Mouse (Mus musculus) neural tube, embryonic 15.5 days (tissue): ENCODE measurements around the gene Insrr. TPM values are rescaled to one million over a fixed set of nuclear protein-coding genes. Genes with fewer than 3 reads are reported as not detected.

Experiments
- ATAC-seq: fragments of 200-750 bp; cut with Nextera tagmentation; 2 replicates; pipeline ENCODE4 v1.8.0; 2017; ENCODE audit warnings: mild to moderate bottlenecking, moderate TSS enrichment, moderate library complexity; ENCODE audit not compliant: low FRiP score
- H3K27ac ChIP-seq: fragments of 300-500 bp; sonication (generic); replicated peaks from 2 replicates; pipeline ENCODE4 v1.5.1; 2015; ENCODE audit warnings: mild to moderate bottlenecking, inconsistent platforms
- H3K27me3 ChIP-seq: fragments of 300-500 bp; sonication (generic); replicated peaks from 2 replicates; pipeline ENCODE4 v1.6.1; 2015; ENCODE audit warnings: inconsistent platforms
- H3K36me3 ChIP-seq: fragments of 300-500 bp; sonication (generic); 2 replicates; pipeline ENCODE4 v1.6.1; 2015; ENCODE audit warnings: inconsistent platforms
- H3K4me1 ChIP-seq: fragments of 300-500 bp; sonication (generic); 2 replicates; pipeline ENCODE4 v1.6.1; 2015; ENCODE audit warnings: inconsistent platforms
- H3K4me2 ChIP-seq: fragments of 300-500 bp; sonication (generic); 2 replicates; pipeline ENCODE4 v1.6.1; 2015; ENCODE audit warnings: inconsistent platforms, mild to moderate bottlenecking, moderate library complexity
- H3K4me3 ChIP-seq: fragments of 300-500 bp; sonication (generic); replicated peaks from 2 replicates; pipeline ENCODE4 v1.5.1; 2015; ENCODE audit warnings: mild to moderate bottlenecking, inconsistent platforms
- H3K9ac ChIP-seq: fragments of 300-500 bp; sonication (generic); replicated peaks from 2 replicates; pipeline ENCODE4 v1.6.1; 2015; ENCODE audit warnings: mild to moderate bottlenecking, inconsistent platforms
- H3K9me3 ChIP-seq: fragments of 300-500 bp; sonication (generic); replicated peaks from 2 replicates; pipeline ENCODE4 v1.6.1; 2016; ENCODE audit warnings: inconsistent platforms
- WGBS: fragments of 180-500 bp; shearing (Covaris S2); methylation state at CpG from one replicate; pipeline ENCODE4 v1.1.7; 2015; ENCODE audit warnings: mixed read lengths; 5-methylcytosine and 5-hydroxymethylcytosine counted together
- polyA plus RNA-seq: library from polyadenylated mRNA; unstranded; fragments of >200 nt; fragmentation: Nextera tagmentation; extraction: Ambion mirVana; gene quantifications from 2 replicates; pipeline ENCODE4 v1.2.1, GENCODE M21; 2015

The Insrr gene
- polyA plus RNA-seq = 1.1 and 2.0 TPM in 2 replicates

- no peak for ATAC-seq
- H3K9ac ChIP-seq = 0 out of 2 replicates have a peak within 1 kb of the TSS, but pooled peaks have one; percentile 11
- peaks cover 95% of the 10 kb centered on the region for H3K27me3 ChIP-seq
- H3K36me3 ChIP-seq = no peaks in the 10 kb centered on the region
- H3K4me2 ChIP-seq = peak within 1 kb of the TSS; percentile 63
- peaks cover 28% of the 10 kb centered on the region for H3K4me1 ChIP-seq
- H3K4me3 ChIP-seq = peak within 1 kb of the TSS; percentile 36
- 2% methylated on average over 29 of the region's 29 CpGs for WGBS
- H3K27ac ChIP-seq = no peak within 1 kb of the TSS
- H3K9me3 ChIP-seq = no peaks in the 10 kb centered on the region
These were observed at the start of gene Insrr for GRCm38 (mm10) chr3:87796736-87797334. Gene Insrr, plus strand, starts transcription at chr3:87796951.

DNA sequence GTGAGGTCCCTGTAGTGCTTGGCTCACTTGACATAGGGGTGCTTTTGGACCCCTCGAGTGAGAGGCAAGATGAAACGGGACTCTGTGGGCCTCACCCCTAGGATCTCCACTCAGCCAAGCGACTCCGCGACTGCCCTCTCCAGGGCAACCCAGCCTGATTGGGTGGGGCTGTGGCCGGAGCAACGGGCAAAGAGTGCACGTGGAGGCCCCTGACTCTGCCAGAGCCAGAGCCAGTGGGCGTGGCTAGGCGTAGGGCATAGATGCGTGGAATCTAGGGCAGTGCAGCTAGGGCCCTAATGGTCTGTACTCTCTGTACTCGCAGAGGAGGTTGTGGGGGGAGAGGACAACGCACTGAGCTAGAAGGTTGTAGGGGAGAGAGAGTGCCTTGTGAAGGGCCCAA, 48.3 kb upstream of the Insrr start, which contains the start of gene Lrrc71:
Lrrc71 (minus strand) TSS at position 195 of the 400 bp plus-strand sequence.
- Histone ChIP-seq H3K4me3 (no peak within 1 kb of the TSS), H3K9me3 (no peaks in the 10 kb centered on the region), H3K4me1 (peaks cover 16% of the 10 kb centered on the region), H3K27ac (no peak within 1 kb of the TSS), H3K9ac (no peak within 1 kb of the TSS), H3K4me2 (no peak within 1 kb of the TSS), H3K27me3 (no peaks in the 10 kb centered on the region), H3K36me3 (no peaks in the 10 kb centered on the region)
- ATAC-seq = no peak
- WGBS = 40% methylated on average over 13 of the region's 13 CpGs

- H3K4me2 ChIP-seq = no peak overlapping the region
- H3K4me3 ChIP-seq = no peak overlapping the region
- H3K4me1 ChIP-seq = peaks cover 16% of the 10 kb centered on the region
- no peaks in the 10 kb centered on the region for H3K36me3 ChIP-seq
- no peaks in the 10 kb centered on the region for H3K9me3 ChIP-seq
- no peak for ATAC-seq
- H3K27ac ChIP-seq = no peak overlapping the region
- no peaks in the 10 kb centered on the region; the same call in 1 of the 2 replicates for H3K27me3 ChIP-seq
- no peak overlapping the region for H3K9ac ChIP-seq
- WGBS = 14% methylated on average over 5 of the region's 5 CpGs
These were observed 47.7 kb upstream of the Insrr start for GRCm38 (mm10) chr3:87749036-87749435.

DNA sequence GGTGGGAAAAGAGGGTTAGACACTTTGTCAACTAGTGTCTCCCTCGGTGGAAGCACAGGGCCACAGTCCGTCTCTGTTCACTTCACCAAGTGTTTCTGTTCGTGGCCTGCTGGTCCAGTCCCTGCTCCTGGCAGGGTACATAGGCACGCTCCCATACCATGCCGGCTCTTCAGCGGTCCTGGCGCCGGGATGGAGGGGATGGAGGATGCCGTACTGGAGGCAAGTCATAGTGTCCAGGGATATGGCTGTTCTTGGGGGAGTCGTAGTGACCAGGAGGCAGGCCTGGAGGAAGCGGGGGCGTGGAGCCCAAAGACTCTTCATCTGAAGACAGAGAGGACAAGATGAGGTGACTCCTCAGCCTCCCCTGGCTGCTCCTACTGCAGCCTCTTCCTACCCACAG, 46.8 kb upstream of the Insrr start:
- H3K36me3 ChIP-seq = no peaks in the 10 kb centered on the region
- WGBS = 89% methylated on average over 12 of the region's 12 CpGs
- no peak overlapping the region for H3K4me3 ChIP-seq
- H3K27ac ChIP-seq = no peak overlapping the region
- H3K4me2 ChIP-seq = no peak overlapping the region
- no peak for ATAC-seq
- H3K9me3 ChIP-seq = no peaks in the 10 kb centered on the region
- H3K27me3 ChIP-seq = peaks cover 9% of the 10 kb centered on the region
- H3K9ac ChIP-seq = no peak overlapping the region
- H3K4me1 ChIP-seq = peaks cover 13% of the 10 kb centered on the region

- H3K4me3 ChIP-seq = no peak overlapping the region
- ATAC-seq = no peak
These were observed 44.2 kb upstream of the Insrr start for GRCm38 (mm10) chr3:87752567-87752966.

GRCm38 (mm10) chr3:87753829-87754228, 42.9 kb upstream of the Insrr start:
- no peak overlapping the region for H3K9ac ChIP-seq
- 85% methylated on average over 13 of the region's 13 CpGs for WGBS
- H3K27ac ChIP-seq = no peak overlapping the region
- no peak for ATAC-seq
- no peak overlapping the region for H3K4me3 ChIP-seq
- H3K27me3 ChIP-seq = peaks cover 14% of the 10 kb centered on the region
- H3K4me2 ChIP-seq = no peak overlapping the region
- H3K36me3 ChIP-seq = no peaks in the 10 kb centered on the region
- peaks cover 9% of the 10 kb centered on the region for H3K4me1 ChIP-seq
- H3K9me3 ChIP-seq = no peaks in the 10 kb centered on the region

More at GRCm38 (mm10) chr3:87752567-87752966, 44.2 kb upstream of the Insrr start:
- peaks cover 11% of the 10 kb centered on the region for H3K27me3 ChIP-seq
- no peak overlapping the region for H3K27ac ChIP-seq
- H3K4me2 ChIP-seq = no peak overlapping the region
- 89% methylated on average over 3 of the region's 3 CpGs for WGBS
- peaks cover 12% of the 10 kb centered on the region for H3K4me1 ChIP-seq
- no peaks in the 10 kb centered on the region for H3K36me3 ChIP-seq
- H3K9me3 ChIP-seq = no peaks in the 10 kb centered on the region
- no peak overlapping the region for H3K9ac ChIP-seq

DNA sequence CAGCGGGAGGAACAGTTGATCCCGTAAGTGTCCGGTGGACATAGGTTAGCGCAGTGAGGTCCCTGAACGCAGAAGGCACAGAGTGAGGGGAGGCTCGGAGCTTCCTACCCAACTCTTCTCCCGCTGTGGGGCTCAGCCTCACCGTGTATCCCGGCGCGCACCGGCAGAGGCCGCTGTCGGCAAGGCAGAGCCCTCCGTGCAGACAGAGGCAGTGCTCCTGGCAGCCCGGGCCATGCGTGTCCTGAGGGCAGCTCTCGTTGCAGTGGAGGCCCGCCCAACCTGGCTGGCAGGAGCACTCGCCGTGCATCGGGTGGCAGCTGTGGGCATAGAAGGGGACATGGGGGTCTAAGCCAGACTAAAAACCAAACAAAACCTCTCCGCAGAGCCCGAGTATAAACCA, 40.8 kb upstream of the Insrr start:
- Histone ChIP-seq H3K9ac (peak overlapping the region; percentile 20; the same call in 1 of the 2 replicates), H3K9me3 (no peaks in the 10 kb centered on the region), H3K4me2 (peak overlapping the region; percentile 65), H3K36me3 (no peaks in the 10 kb centered on the region), H3K27me3 (peaks cover 14% of the 10 kb centered on the region), H3K4me3 (peak overlapping the region; percentile 35), H3K27ac (no peak overlapping the region), H3K4me1 (peaks cover 9% of the 10 kb centered on the region)
- ATAC-seq = peak; percentile 88
- WGBS = 2% methylated on average over 23 of the region's 24 CpGs

DNA sequence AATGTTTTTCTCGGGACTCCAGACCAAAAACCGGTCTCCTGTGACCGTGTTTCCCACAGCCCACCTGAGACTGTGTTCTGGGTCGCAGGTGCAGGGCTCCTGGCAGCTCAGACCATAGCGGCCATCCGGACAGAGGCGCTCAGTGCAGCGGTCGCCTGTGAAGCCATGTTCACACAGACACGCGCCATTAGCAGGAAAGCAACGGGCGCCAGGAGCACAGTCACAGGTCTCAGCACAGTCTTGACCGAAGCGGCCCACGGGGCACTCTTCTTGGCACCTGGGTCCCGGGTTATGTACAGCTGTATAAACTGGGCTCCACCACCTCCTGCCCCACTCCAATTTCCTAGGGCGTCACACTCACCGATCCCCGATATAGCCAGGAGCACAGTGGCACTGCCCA, 40.3 kb upstream of the Insrr start:
- Histone ChIP-seq H3K9ac (peak overlapping the region; percentile 20; the same call in 1 of the 2 replicates), H3K27ac (no peak overlapping the region), H3K36me3 (no peaks in the 10 kb centered on the region), H3K27me3 (peaks cover 14% of the 10 kb centered on the region), H3K4me2 (peak overlapping the region; percentile 65), H3K9me3 (no peaks in the 10 kb centered on the region), H3K4me3 (peak overlapping the region; percentile 35; the same call in 1 of the 2 replicates), H3K4me1 (peaks cover 9% of the 10 kb centered on the region)
- peak; percentile 4; the same call in 1 of the 2 replicates for ATAC-seq
- WGBS = 49% methylated on average over 20 of the region's 20 CpGs

DNA sequence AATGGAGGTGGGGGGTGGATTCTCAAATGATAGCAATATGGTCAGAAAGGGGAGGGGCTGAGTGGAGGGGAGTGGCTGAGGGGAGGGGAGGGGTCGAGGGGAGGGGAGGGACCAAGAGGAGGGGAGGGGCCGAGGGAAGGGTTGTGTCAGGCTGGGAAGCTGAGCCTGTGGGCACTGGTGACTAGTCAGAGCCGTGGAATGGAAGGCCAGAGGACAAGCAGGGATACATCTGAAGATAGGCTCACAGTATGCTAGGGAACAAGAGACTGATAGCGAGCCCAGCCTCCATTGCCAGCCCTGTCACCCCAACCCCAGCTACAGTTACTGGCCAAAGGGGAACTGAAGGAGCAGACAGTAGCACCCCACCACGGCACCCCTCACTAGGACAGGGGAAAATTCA, 38.1 kb upstream of the Insrr start:
- no peak for ATAC-seq
- WGBS = 46% methylated on average over 4 of the region's 5 CpGs
- H3K27ac ChIP-seq = no peak overlapping the region

GRCm38 (mm10) chr3:87761408-87762375, 35.1 kb upstream of the Insrr start:
- Histone ChIP-seq H3K9me3 (no peaks in the 10 kb centered on the region), H3K27me3 (peaks cover 22% of the 10 kb centered on the region), H3K4me1 (peaks cover 14% of the 10 kb centered on the region), H3K36me3 (no peaks in the 10 kb centered on the region), H3K27ac (no peak overlapping the region), H3K9ac (no peak overlapping the region), H3K4me2 (no peak overlapping the region), H3K4me3 (no peak overlapping the region)
- 81% methylated on average over 20 of the region's 20 CpGs for WGBS
- no peak for ATAC-seq

More for the DNA sequence above, 38.1 kb upstream of the Insrr start:
- Histone ChIP-seq H3K27me3 (peaks cover 19% of the 10 kb centered on the region), H3K9ac (no peak overlapping the region), H3K9me3 (no peaks in the 10 kb centered on the region), H3K4me1 (peaks cover 15% of the 10 kb centered on the region), H3K4me2 (no peak overlapping the region), H3K4me3 (no peak overlapping the region), H3K36me3 (no peaks in the 10 kb centered on the region)

DNA sequence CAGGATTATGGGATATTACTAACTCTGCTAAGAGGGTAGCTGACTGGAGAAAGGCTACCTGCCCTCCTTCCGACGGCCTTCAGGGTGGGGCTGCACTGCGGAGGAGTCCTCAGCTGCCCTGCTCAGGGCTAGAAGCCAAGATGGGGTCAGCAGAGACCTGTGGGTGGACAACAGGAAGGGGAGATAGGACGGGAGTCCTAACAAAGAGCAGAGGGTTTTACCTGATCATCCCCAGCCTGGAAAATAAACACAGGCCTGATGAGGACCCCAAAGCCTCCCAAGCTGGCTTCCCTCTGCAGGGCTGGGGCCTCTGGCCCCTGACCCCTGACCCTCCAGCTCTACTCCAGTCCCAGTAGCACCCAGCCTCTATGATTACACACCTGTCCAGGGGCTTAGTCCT, 33.5 kb upstream of the Insrr start:
- no peak for ATAC-seq
- peak overlapping the region; percentile 33 for H3K4me2 ChIP-seq
- no peaks in the 10 kb centered on the region for H3K36me3 ChIP-seq
- 64% methylated on average over 4 of the region's 4 CpGs for WGBS
- H3K9ac ChIP-seq = no peak overlapping the region
- peak overlapping the region; percentile 64 for H3K27ac ChIP-seq
- H3K9me3 ChIP-seq = no peaks in the 10 kb centered on the region
- H3K4me3 ChIP-seq = no peak overlapping the region
- H3K4me1 ChIP-seq = peaks cover 14% of the 10 kb centered on the region
- peaks cover 31% of the 10 kb centered on the region for H3K27me3 ChIP-seq
